12 mouse cellular contexts compared by ENCODE assay signal in the genomic region with DNA sequence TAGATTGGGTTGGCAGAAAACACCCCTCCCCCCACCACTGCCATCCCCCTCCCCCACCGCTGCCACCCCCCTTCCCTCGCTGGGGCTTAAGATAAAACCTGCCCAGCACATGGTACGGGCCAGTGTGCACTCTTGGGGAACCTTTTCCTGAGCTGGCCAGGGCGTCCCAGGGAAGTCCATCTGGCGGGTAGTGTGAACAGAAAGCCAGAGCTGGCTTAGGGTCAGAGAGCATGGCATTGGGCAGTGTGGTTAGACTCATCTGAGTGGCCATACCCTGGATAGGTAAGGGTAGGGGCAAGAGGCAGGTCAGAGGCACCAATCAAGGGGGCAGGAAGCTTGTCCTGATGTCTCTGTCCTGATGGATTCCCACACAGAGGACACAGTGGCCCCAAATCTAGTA. TPM values are rescaled to one million over a fixed set of nuclear protein-coding genes. Genes with fewer than 3 reads are reported as not detected.
DNase-seq lines count a peak whose midpoint lies in the region; ATAC-seq lines count a peak whose summit lies in the region.
"Had no signal": no experiment of that assay in that cellular context is flagged by ENCODE, and none has a peak within 500 bp of the region (broad histone marks: within the 10 kb centered on the region; RNA-seq: fewer than 3 reads in every experiment).

No protein-coding gene starts in this region.

- H3K4me3 ChIP-seq in heart, embryonic 16.5 days (ENCODE audit: low read length) = peak overlapping the region; percentile 9; the same call in 1 of the 2 replicates
- no peak overlapping the region for H3K4me3 ChIP-seq in midbrain, embryonic 13.5 days (replicated peaks)
- H3K4me3 ChIP-seq in midbrain, embryonic 16.5 days (ENCODE audit: low read depth, low read length) = no peak overlapping the region
- no peak overlapping the region for H3K4me3 ChIP-seq in hindbrain, embryonic 16.5 days (ENCODE audit: low read length)
- H3K4me3 ChIP-seq: megakaryocyte, embryonic 14.5 days had no signal

- 16% methylated on average over 5 of the region's 5 CpGs for WGBS in heart, embryonic 16.5 days
- 27% methylated on average over 5 of the region's 5 CpGs for WGBS in midbrain, embryonic 13.5 days
- 32% methylated on average over 5 of the region's 5 CpGs for WGBS in midbrain, embryonic 16.5 days
- WGBS in hindbrain, embryonic 16.5 days = 37% methylated on average over 5 of the region's 5 CpGs

- H3K4me2 ChIP-seq in heart, embryonic 16.5 days (ENCODE audit: low read depth, low read length) = peak overlapping the region; percentile 51
- H3K4me2 ChIP-seq in midbrain, embryonic 13.5 days (replicated peaks) = no peak overlapping the region
- H3K4me2 ChIP-seq in midbrain, embryonic 16.5 days (ENCODE audit: low read length) = no peak overlapping the region
- no peak overlapping the region for H3K4me2 ChIP-seq in hindbrain, embryonic 16.5 days (ENCODE audit: low read length)

- peak overlapping the region; percentile 45 for H3K9ac ChIP-seq in heart, embryonic 16.5 days (ENCODE audit: low read length)
- no peak overlapping the region; the same call in 1 of the 2 replicates for H3K9ac ChIP-seq in midbrain, embryonic 13.5 days (replicated peaks)
- H3K9ac ChIP-seq in midbrain, embryonic 16.5 days (ENCODE audit: low read depth, low read length) = no peak overlapping the region
- 0 out of 2 replicates have a peak overlapping the region, but pooled peaks have one; percentile 5 for H3K9ac ChIP-seq in hindbrain, embryonic 16.5 days (ENCODE audit: low read depth, low read length)

- no peak for DNase-seq in heart, adult 18-20 months
- no peak for DNase-seq in adrenal gland, postnatal 36 days
- no peak for DNase-seq in layer of hippocampus, postnatal 25 days (ENCODE audit: extremely low spot score in 1 of 2, low spot score in 1 of 2)
- no peak for DNase-seq in right cerebral cortex, postnatal 4 days
- DNase-seq: adrenal gland, postnatal 25 days; thymus, postnatal 14 days had no signal

- peaks cover 2% of the 10 kb centered on the region; the same call in 1 of the 2 replicates for H3K36me3 ChIP-seq in heart, embryonic 16.5 days (ENCODE audit: control insufficient read depth, insufficient read depth)
- no peaks in the 10 kb centered on the region for H3K36me3 ChIP-seq in midbrain, embryonic 13.5 days
- H3K36me3 ChIP-seq in midbrain, embryonic 16.5 days (ENCODE audit: control insufficient read depth, insufficient read depth, low read length) = no peaks in the 10 kb centered on the region
- peaks cover 2% of the 10 kb centered on the region; the same call in 1 of the 2 replicates for H3K36me3 ChIP-seq in hindbrain, embryonic 16.5 days (ENCODE audit: control insufficient read depth, insufficient read depth, low read length)
- H3K36me3 ChIP-seq: G1E had no signal

- peaks cover 21% of the 10 kb centered on the region for H3K4me1 ChIP-seq in heart, embryonic 16.5 days (ENCODE audit: control insufficient read depth, insufficient read depth, low read length)
- H3K4me1 ChIP-seq in midbrain, embryonic 13.5 days (replicated peaks) = peaks cover 38% of the 10 kb centered on the region
- H3K4me1 ChIP-seq in midbrain, embryonic 16.5 days (ENCODE audit: control insufficient read depth, insufficient read depth, low read length) = 0 out of 2 replicates have a peak, but pooled peaks cover 4% of the 10 kb centered on the region
- H3K4me1 ChIP-seq in hindbrain, embryonic 16.5 days (ENCODE audit: control insufficient read depth, insufficient read depth, low read depth, low read length) = peaks cover 30% of the 10 kb centered on the region
- H3K4me1 ChIP-seq: megakaryocyte, embryonic 14.5 days had no signal

- peak overlapping the region; percentile 81 for H3K27ac ChIP-seq in heart, embryonic 16.5 days (ENCODE audit: low read length)
- no peak overlapping the region for H3K27ac ChIP-seq in midbrain, embryonic 13.5 days
- no peak overlapping the region for H3K27ac ChIP-seq in midbrain, embryonic 16.5 days (ENCODE audit: low read length)
- peak overlapping the region; percentile 63 for H3K27ac ChIP-seq in hindbrain, embryonic 16.5 days (ENCODE audit: low read depth, low read length)

- ATAC-seq in heart, embryonic 16.5 days (replicated peaks; ENCODE audit: extremely low read depth, insufficient read depth, low FRiP score) = peak; percentile 64
- 0 out of 2 replicates have a peak, but pooled peaks have one; percentile 26 for ATAC-seq in midbrain, embryonic 13.5 days
- no peak for ATAC-seq in midbrain, embryonic 16.5 days
- ATAC-seq in hindbrain, embryonic 16.5 days = no peak

- H3K9me3 ChIP-seq in heart, embryonic 16.5 days (replicated peaks; ENCODE audit: control insufficient read depth, low read length) = no peaks in the 10 kb centered on the region
- H3K9me3 ChIP-seq in midbrain, embryonic 13.5 days = no peaks in the 10 kb centered on the region
- no peaks in the 10 kb centered on the region for H3K9me3 ChIP-seq in midbrain, embryonic 16.5 days (replicated peaks; ENCODE audit: control insufficient read depth, low read length, poor library complexity, severe bottlenecking)
- no peaks in the 10 kb centered on the region for H3K9me3 ChIP-seq in hindbrain, embryonic 16.5 days (ENCODE audit: control insufficient read depth, low read length)
- H3K9me3 ChIP-seq: G1E; megakaryocyte, embryonic 14.5 days had no signal

- no peaks in the 10 kb centered on the region for H3K27me3 ChIP-seq in heart, embryonic 16.5 days (ENCODE audit: control insufficient read depth, insufficient read depth, low read length)
- no peaks in the 10 kb centered on the region for H3K27me3 ChIP-seq in midbrain, embryonic 13.5 days
- no peaks in the 10 kb centered on the region for H3K27me3 ChIP-seq in midbrain, embryonic 16.5 days (ENCODE audit: control insufficient read depth, insufficient read depth, low read depth, low read length)
- H3K27me3 ChIP-seq in hindbrain, embryonic 16.5 days (replicated peaks; ENCODE audit: control insufficient read depth, insufficient read depth, low read length) = no peaks in the 10 kb centered on the region

RNA-seq across cellular contexts. Expression of a gene that starts 27.7 kb away (rescaled TPM):
- polyA plus RNA-seq in heart, embryonic 16.5 days (2015; fragmentation: Nextera tagmentation; extraction: Ambion mirVana) = 5.4 and 7.9 TPM in 2 replicates
- 10 to 100 TPM; 16.8 to 17.0 TPM for total RNA-seq in heart, adult 18-20 months (2021)
- polyA plus RNA-seq in midbrain, embryonic 13.5 days (2015; fragmentation: Nextera tagmentation; extraction: Ambion mirVana) = 11.1 and 11.5 TPM in 2 replicates
- polyA plus RNA-seq in midbrain, embryonic 16.5 days (2015; fragmentation: Nextera tagmentation; extraction: Ambion mirVana) = 6.7 and 9.2 TPM in 2 replicates
- 6.7 and 7.0 TPM in 2 replicates for polyA plus RNA-seq in hindbrain, embryonic 16.5 days (2015; fragmentation: Nextera tagmentation; extraction: Ambion mirVana)
- total RNA-seq in adrenal gland, postnatal 36 days (2021) = 10 to 100 TPM; 28.8 to 36.9 TPM
- 10 to 100 TPM; 15.5 to 16.5 TPM for total RNA-seq in layer of hippocampus, postnatal 25 days (2021)
- polyA plus RNA-seq: G1E had no signal

RNA-seq across cellular contexts. Expression of a gene that starts 44.4 kb away (rescaled TPM):
- polyA plus RNA-seq in heart, embryonic 16.5 days (2015; fragmentation: Nextera tagmentation; extraction: Ambion mirVana) = 165 and 167 TPM in 2 replicates
- 100 to 1,000 TPM; 184 to 217 TPM for total RNA-seq in heart, adult 18-20 months (2021)
- polyA plus RNA-seq in midbrain, embryonic 13.5 days (2015; fragmentation: Nextera tagmentation; extraction: Ambion mirVana) = 149 and 155 TPM in 2 replicates
- polyA plus RNA-seq in midbrain, embryonic 16.5 days (2015; fragmentation: Nextera tagmentation; extraction: Ambion mirVana) = 169 and 175 TPM in 2 replicates
- polyA plus RNA-seq in hindbrain, embryonic 16.5 days (2015; fragmentation: Nextera tagmentation; extraction: Ambion mirVana) = 176 and 182 TPM in 2 replicates
- 100 to 1,000 TPM; 128 to 136 TPM for total RNA-seq in adrenal gland, postnatal 36 days (2021)
- total RNA-seq in layer of hippocampus, postnatal 25 days (2021) = 10 to 100 TPM; 69.5 to 72.0 TPM

Comparison
In these comparisons a context has a peak if more than half of its experiments do, and no peak if none do; other contexts are left out.
1. ATAC-seq: peak in heart, embryonic 16.5 days (single experiment) and midbrain, embryonic 13.5 days (single experiment); none in midbrain, embryonic 16.5 days (single experiment) and hindbrain, embryonic 16.5 days (single experiment).
2. H3K27ac ChIP-seq: peak in heart, embryonic 16.5 days (single experiment) and hindbrain, embryonic 16.5 days (single experiment); none in midbrain, embryonic 13.5 days (single experiment) and midbrain, embryonic 16.5 days (single experiment).
3. H3K9ac ChIP-seq: peak in heart, embryonic 16.5 days (single experiment) and hindbrain, embryonic 16.5 days (single experiment); none in midbrain, embryonic 13.5 days (single experiment) and midbrain, embryonic 16.5 days (single experiment).